Mouse (Mus musculus): Measurements from ENCODE around the gene Ccdc191. TPM values are rescaled to one million over a fixed set of nuclear protein-coding genes. Genes with fewer than 3 reads are reported as not detected.

Gene Ccdc191
- total RNA-seq (2021) (1 to 10 TPM; 2.7 to 3.6 TPM), polyA plus RNA-seq (2012; rRNA removed) (1.0 and 1.5 TPM in 2 replicates)
- long read RNA-seq, partial matches to known transcripts: 0 of 1 reads
- long read RNA-seq, other reads (novel, unspliced or antisense): 0 of 1 reads

- H3K79me2 ChIP-seq (replicated peaks; ENCODE audit: control insufficient read depth, insufficient read depth, low read length): no peaks in the 10 kb centered on the region; the same call in none of the 2 replicates
- peaks cover 4% of the 10 kb centered on the region; the same call in 1 of the 2 replicates for H3K36me3 ChIP-seq (ENCODE audit: control insufficient read depth, insufficient read depth, low read length)
- DNase-seq: peak; percentile 99
- peak within 1 kb of the TSS; percentile 86 for H3K4me3 ChIP-seq
- TF ChIP-seq EP300 (IDR thresholded peaks at IDR 0.05; ENCODE audit: insufficient read depth, low read depth, low read length) (peak; percentile 84), POLR2A (IDR thresholded peaks at IDR 0.05; ENCODE audit: insufficient read depth, low read depth, low read length) (peak; percentile 63; the same call in 1 of the 2 replicates), CTCF (IDR thresholded peaks at IDR 0.05) (no peak)
- under 1% methylated on average over 33 of the region's 33 CpGs for WGBS
- H3K27ac ChIP-seq: peak within 1 kb of the TSS; percentile 87
- intact Hi-C loops (cut with DNase I): loop anchor here (2.0 to 5.0 kb wide), 2 partner anchors 173 to 248 kb away; partner anchors contain the start of genes Atp6v1a, Gramd1c and Naa50
- no peaks in the 10 kb centered on the region for H3K27me3 ChIP-seq (ENCODE audit: control insufficient read depth, insufficient read depth, low read length)
- peaks cover 2% of the 10 kb centered on the region for H3K4me1 ChIP-seq (ENCODE audit: control insufficient read depth, insufficient read depth, low read length)
- peak within 1 kb of the TSS; percentile 87 for H3K9ac ChIP-seq (ENCODE audit: low read depth, low read length)
These were observed at the start of gene Ccdc191 for GRCm38 (mm10) chr16:43889208-43890004. Ccdc191 (plus strand) TSS chr16:43889800.

GRCm38 (mm10) chr16:43841236-43841635 is 48.4 kb upstream of the Ccdc191 start:
- no peak overlapping the region for H3K4me3 ChIP-seq
- intact Hi-C loops (cut with DNase I): no loop called here
- H3K27ac ChIP-seq: no peak overlapping the region
- no peaks in the 10 kb centered on the region for H3K36me3 ChIP-seq (ENCODE audit: control insufficient read depth, insufficient read depth, low read length)
- no peaks in the 10 kb centered on the region for H3K79me2 ChIP-seq (replicated peaks; ENCODE audit: control insufficient read depth, insufficient read depth, low read length)
- no peaks in the 10 kb centered on the region for H3K27me3 ChIP-seq (ENCODE audit: control insufficient read depth, insufficient read depth, low read length)
- H3K9ac ChIP-seq (ENCODE audit: low read depth, low read length): no peak overlapping the region
- DNase-seq: no peak
- TF ChIP-seq CTCF (IDR thresholded peaks at IDR 0.05) (no peak), EP300 (IDR thresholded peaks at IDR 0.05; ENCODE audit: insufficient read depth, low read depth, low read length) (no peak), POLR2A (IDR thresholded peaks at IDR 0.05; ENCODE audit: insufficient read depth, low read depth, low read length) (no peak)
- no peaks in the 10 kb centered on the region for H3K4me1 ChIP-seq (ENCODE audit: control insufficient read depth, insufficient read depth, low read length)
- 67% methylated on average over 1 of the region's 1 CpGs for WGBS

GRCm38 (mm10) chr16:43849839-43850238 is 39.8 kb upstream of the Ccdc191 start:
- Histone ChIP-seq H3K36me3 (ENCODE audit: control insufficient read depth, insufficient read depth, low read length) (no peaks in the 10 kb centered on the region), H3K79me2 (replicated peaks; ENCODE audit: control insufficient read depth, insufficient read depth, low read length) (no peaks in the 10 kb centered on the region), H3K9ac (ENCODE audit: low read depth, low read length) (no peak overlapping the region), H3K4me3 (no peak overlapping the region), H3K4me1 (ENCODE audit: control insufficient read depth, insufficient read depth, low read length) (no peaks in the 10 kb centered on the region), H3K27me3 (ENCODE audit: control insufficient read depth, insufficient read depth, low read length) (no peaks in the 10 kb centered on the region), H3K27ac (no peak overlapping the region)
- WGBS: 63% methylated on average over 1 of the region's 1 CpGs
- no peak for TF ChIP-seq CTCF (IDR thresholded peaks at IDR 0.05)
- no peak for TF ChIP-seq EP300 (IDR thresholded peaks at IDR 0.05; ENCODE audit: insufficient read depth, low read depth, low read length)
- no peak for TF ChIP-seq POLR2A (IDR thresholded peaks at IDR 0.05; ENCODE audit: insufficient read depth, low read depth, low read length)
- intact Hi-C loops (cut with DNase I): no loop called here
- no peak for DNase-seq

GRCm38 (mm10) chr16:43858941-43859476 is 30.6 kb upstream of the Ccdc191 start:
- TF ChIP-seq EP300 (IDR thresholded peaks at IDR 0.05; ENCODE audit: insufficient read depth, low read depth, low read length): no peak
- TF ChIP-seq POLR2A (IDR thresholded peaks at IDR 0.05; ENCODE audit: insufficient read depth, low read depth, low read length): no peak
- TF ChIP-seq CTCF (IDR thresholded peaks at IDR 0.05): no peak
- Histone ChIP-seq H3K9ac (ENCODE audit: low read depth, low read length) (no peak overlapping the region), H3K36me3 (ENCODE audit: control insufficient read depth, insufficient read depth, low read length) (no peaks in the 10 kb centered on the region), H3K79me2 (replicated peaks; ENCODE audit: control insufficient read depth, insufficient read depth, low read length) (no peaks in the 10 kb centered on the region), H3K27ac (no peak overlapping the region), H3K4me3 (no peak overlapping the region), H3K27me3 (ENCODE audit: control insufficient read depth, insufficient read depth, low read length) (no peaks in the 10 kb centered on the region), H3K4me1 (ENCODE audit: control insufficient read depth, insufficient read depth, low read length) (no peaks in the 10 kb centered on the region)
- DNase-seq: no peak
- intact Hi-C loops (cut with DNase I): no loop called here
- WGBS: 92% methylated on average over 5 of the region's 5 CpGs

- H3K4me1 ChIP-seq (ENCODE audit: control insufficient read depth, insufficient read depth, low read length): no peaks in the 10 kb centered on the region
- WGBS: 74% methylated on average over 6 of the region's 6 CpGs
- no peak overlapping the region for H3K9ac ChIP-seq (ENCODE audit: low read depth, low read length)
- no peaks in the 10 kb centered on the region for H3K36me3 ChIP-seq (ENCODE audit: control insufficient read depth, insufficient read depth, low read length)
- no peaks in the 10 kb centered on the region for H3K27me3 ChIP-seq (ENCODE audit: control insufficient read depth, insufficient read depth, low read length)
- DNase-seq: no peak
- H3K4me3 ChIP-seq: no peak overlapping the region
- no peak for TF ChIP-seq CTCF (IDR thresholded peaks at IDR 0.05)
- no peak for TF ChIP-seq EP300 (IDR thresholded peaks at IDR 0.05; ENCODE audit: insufficient read depth, low read depth, low read length)
- TF ChIP-seq POLR2A (IDR thresholded peaks at IDR 0.05; ENCODE audit: insufficient read depth, low read depth, low read length): no peak
- H3K79me2 ChIP-seq (replicated peaks; ENCODE audit: control insufficient read depth, insufficient read depth, low read length): no peaks in the 10 kb centered on the region
- intact Hi-C loops (cut with DNase I): no loop called here
- H3K27ac ChIP-seq: no peak overlapping the region
These were observed 29.0 kb upstream of the Ccdc191 start for GRCm38 (mm10) chr16:43860624-43861023.

GRCm38 (mm10) chr16:43869805-43870204 is 19.8 kb upstream of the Ccdc191 start:
- Histone ChIP-seq H3K4me1 (ENCODE audit: control insufficient read depth, insufficient read depth, low read length) (no peaks in the 10 kb centered on the region), H3K9ac (ENCODE audit: low read depth, low read length) (no peak overlapping the region), H3K79me2 (replicated peaks; ENCODE audit: control insufficient read depth, insufficient read depth, low read length) (no peaks in the 10 kb centered on the region), H3K4me3 (no peak overlapping the region), H3K27ac (no peak overlapping the region), H3K36me3 (ENCODE audit: control insufficient read depth, insufficient read depth, low read length) (peaks cover 2% of the 10 kb centered on the region; the same call in 1 of the 2 replicates), H3K27me3 (ENCODE audit: control insufficient read depth, insufficient read depth, low read length) (no peaks in the 10 kb centered on the region)
- intact Hi-C loops (cut with DNase I): no loop called here
- TF ChIP-seq POLR2A (IDR thresholded peaks at IDR 0.05; ENCODE audit: insufficient read depth, low read depth, low read length) (no peak), CTCF (IDR thresholded peaks at IDR 0.05) (no peak), EP300 (IDR thresholded peaks at IDR 0.05; ENCODE audit: insufficient read depth, low read depth, low read length) (no peak)
- no peak for DNase-seq
